8 mouse cellular contexts compared by ENCODE assay signal in the genomic region with DNA sequence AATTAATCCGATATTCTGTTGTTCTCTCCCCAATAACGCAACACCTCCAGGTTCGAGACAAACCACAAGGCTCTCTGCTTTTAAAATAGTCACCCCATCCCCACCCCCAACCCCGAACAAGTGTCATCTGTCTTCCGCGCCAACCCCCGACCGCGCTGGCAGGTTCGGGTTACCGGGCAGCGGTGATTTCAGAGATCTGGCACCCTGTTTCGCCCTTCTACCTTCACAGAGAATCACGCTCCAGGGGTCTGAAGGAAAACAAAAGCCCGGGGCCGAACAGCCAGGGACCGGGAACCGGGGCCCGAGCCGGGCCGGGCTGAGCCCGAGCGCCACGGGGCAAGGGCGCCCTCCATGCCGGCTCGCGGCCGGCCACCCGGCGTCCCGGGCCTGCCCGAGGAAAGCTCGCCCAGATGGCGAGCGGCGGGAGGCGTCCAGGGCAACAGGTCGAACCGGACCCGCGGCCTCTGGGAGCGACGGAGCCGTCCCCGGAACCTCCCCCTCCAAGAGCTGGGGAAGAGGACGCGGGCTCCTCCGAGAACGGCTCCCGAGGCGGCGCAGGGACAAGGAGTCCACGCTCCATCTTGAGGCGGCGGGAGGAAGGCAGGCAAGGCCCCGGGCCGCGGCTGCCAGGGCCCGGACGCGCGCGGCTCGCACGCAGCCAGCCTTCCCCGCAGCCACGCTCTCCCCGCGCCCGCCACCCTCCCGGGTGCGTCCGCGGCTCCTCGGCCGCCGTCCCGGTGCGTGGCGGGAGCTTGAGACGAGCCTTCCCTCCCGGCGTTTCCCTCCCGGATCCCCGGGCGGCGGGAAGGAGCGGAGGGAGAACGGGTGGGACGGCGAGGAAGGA. TPM values are rescaled to one million over a fixed set of nuclear protein-coding genes. Genes with fewer than 3 reads are reported as not detected.
A peak's percentile ranks its signal among the peaks of the same experiment; 100 is the strongest.
DNase-seq lines count a peak whose midpoint lies in the region; ATAC-seq and TF ChIP-seq lines count a peak whose summit lies in the region.

No protein-coding gene starts in this region.

- peak overlapping the region; percentile 69 for H3K4me2 ChIP-seq in forebrain, embryonic 14.5 days (ENCODE audit: low read length)

- H3K27me3 ChIP-seq in forebrain, embryonic 14.5 days (replicated peaks; ENCODE audit: control insufficient read depth, insufficient read depth, low read length) = no peaks in the 10 kb centered on the region
- no peaks in the 10 kb centered on the region for H3K27me3 ChIP-seq in small intestine, adult 2 months (ENCODE audit: control insufficient read depth, insufficient read depth, low read length)

- DNase-seq in ZHBTc4 (ENCODE audit: low read depth, low spot score) = peak; percentile 64
- DNase-seq in cerebellum, adult 11 months = peak; percentile 70
- peak; percentile 60 for DNase-seq in forebrain, embryonic 14.5 days (ENCODE audit: low spot score)
- peak; percentile 64 for DNase-seq in heart, postnatal 4 days
- DNase-seq in left cerebral cortex, postnatal 25 days (ENCODE audit: low spot score in 2 of 2) = peak; percentile 32 to 64

- TF ChIP-seq CTCF in small intestine, adult 2 months (IDR thresholded peaks at IDR 0.05; ENCODE audit: extremely low read depth, insufficient read length, insufficient replicate concordance, low read depth, low read length) = no peak

- H3K4me3 ChIP-seq in forebrain, embryonic 14.5 days (ENCODE audit: low read depth, low read length) = peak overlapping the region; percentile 96
- peak overlapping the region; percentile 98 for H3K4me3 ChIP-seq in small intestine, adult 2 months (ENCODE audit: low read depth, low read length)

- under 1% methylated on average over 75 of the region's 92 CpGs for WGBS in forebrain, embryonic 14.5 days
- 1% methylated on average over 88 of the region's 92 CpGs for WGBS in small intestine, adult 2 months

- H3K9me3 ChIP-seq in forebrain, embryonic 14.5 days (replicated peaks; ENCODE audit: control insufficient read depth, low read length) = no peaks in the 10 kb centered on the region

- TF ChIP-seq POLR2A in small intestine, adult 2 months (IDR thresholded peaks at IDR 0.05; ENCODE audit: low read depth, low read length) = no peak

- H3K27ac ChIP-seq in forebrain, embryonic 14.5 days (ENCODE audit: low read depth, low read length) = peak overlapping the region; percentile 99
- peak overlapping the region; percentile 79 for H3K27ac ChIP-seq in small intestine, adult 2 months (ENCODE audit: insufficient read depth, low read depth, low read length)

- ATAC-seq in forebrain, embryonic 14.5 days = peak; percentile 72
- peak; percentile 16; the same call in 1 of the 2 replicates for ATAC-seq in megakaryocyte progenitor cell, adult 5-6 weeks (replicated peaks; ENCODE audit: poor library complexity)
- no peak for ATAC-seq in granulocyte monocyte progenitor cell, adult 5-6 weeks (replicated peaks; ENCODE audit: poor library complexity, severe bottlenecking)

- intact Hi-C loops in left cerebral cortex, postnatal 25 days (cut with DNase I) = loop anchor here (5.0 kb wide), 1 partner anchor 56 kb away; no protein-coding TSS in a partner anchor

- peak overlapping the region; percentile 99 for H3K9ac ChIP-seq in forebrain, embryonic 14.5 days (ENCODE audit: low read length)

- peaks cover 19% of the 10 kb centered on the region for H3K4me1 ChIP-seq in forebrain, embryonic 14.5 days (ENCODE audit: control insufficient read depth, insufficient read depth, low read length)
- H3K4me1 ChIP-seq in small intestine, adult 2 months (ENCODE audit: control insufficient read depth, insufficient read depth, insufficient read length, low read length) = peaks cover 5% of the 10 kb centered on the region

- no peaks in the 10 kb centered on the region for H3K36me3 ChIP-seq in forebrain, embryonic 14.5 days (ENCODE audit: control insufficient read depth, insufficient read depth, low read length)
- H3K36me3 ChIP-seq in small intestine, adult 2 months (ENCODE audit: control insufficient read depth, insufficient read depth, low read length) = no peaks in the 10 kb centered on the region

RNA-seq across cellular contexts. Expression of gene Clip1, which starts 0.8 kb away (rescaled TPM):
- polyA plus RNA-seq in forebrain, embryonic 14.5 days (2014; fragmentation: Nextera tagmentation; extraction: Ambion mirVana) = 45.9 and 55.6 TPM in 2 replicates
- 100 to 1,000 TPM; 108 to 117 TPM for total RNA-seq in heart, postnatal 4 days (2021)
- total RNA-seq in left cerebral cortex, postnatal 25 days (2021) = 100 to 1,000 TPM; 126 to 133 TPM
- 45.7 and 46.4 TPM in 2 replicates for total RNA-seq in megakaryocyte progenitor cell, adult 5-6 weeks (2015)
- 72.5 and 98.3 TPM in 2 replicates for total RNA-seq in megakaryocyte progenitor cell, adult 5-6 weeks (2017)
- 4.4 and 4.5 TPM in 2 replicates for polyA plus RNA-seq in small intestine, adult 2 months (2012; rRNA removed)
- 41.7 and 56.0 TPM in 2 replicates for total RNA-seq in granulocyte monocyte progenitor cell, adult 5-6 weeks (2014; fragmentation: Nextera tagmentation)
- total RNA-seq in granulocyte monocyte progenitor cell, adult 5-6 weeks (2017) = 63.4 and 65.9 TPM in 2 replicates

RNA-seq across cellular contexts. Expression of gene Zcchc8, which starts 37.3 kb away (rescaled TPM):
- 70.3 and 79.8 TPM in 2 replicates for polyA plus RNA-seq in forebrain, embryonic 14.5 days (2014; fragmentation: Nextera tagmentation; extraction: Ambion mirVana)
- 10 to 100 TPM; 53.1 to 57.6 TPM for total RNA-seq in heart, postnatal 4 days (2021)
- 10 to 100 TPM; 37.4 to 50.3 TPM for total RNA-seq in left cerebral cortex, postnatal 25 days (2021)
- 50.8 and 52.0 TPM in 2 replicates for total RNA-seq in megakaryocyte progenitor cell, adult 5-6 weeks (2015)
- 103 and 131 TPM in 2 replicates for total RNA-seq in megakaryocyte progenitor cell, adult 5-6 weeks (2017)
- polyA plus RNA-seq in small intestine, adult 2 months (2012; rRNA removed) = 10.2 and 19.2 TPM in 2 replicates
- 53.7 and 66.1 TPM in 2 replicates for total RNA-seq in granulocyte monocyte progenitor cell, adult 5-6 weeks (2014; fragmentation: Nextera tagmentation)
- 53.5 and 80.9 TPM in 2 replicates for total RNA-seq in granulocyte monocyte progenitor cell, adult 5-6 weeks (2017)
